In the genomic region with DNA sequence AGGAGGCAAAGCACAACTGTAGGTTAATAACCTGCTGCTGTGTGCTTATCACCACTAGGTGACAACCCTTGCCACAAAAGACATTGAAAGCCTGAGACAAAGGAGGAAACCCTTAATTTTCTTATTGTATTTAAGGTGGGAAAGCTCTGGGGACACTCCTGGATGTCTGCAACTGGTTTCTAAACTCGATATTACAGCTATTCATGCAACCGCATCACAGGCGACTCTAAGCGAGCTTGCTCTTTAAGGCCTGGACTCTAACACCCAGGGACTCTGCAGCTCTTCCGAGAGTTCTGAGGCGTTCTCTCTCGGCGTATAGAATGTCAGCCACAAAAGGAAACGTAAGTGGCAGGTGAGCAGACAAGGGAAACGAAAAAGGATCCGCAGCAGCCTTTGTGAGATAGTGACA, we compare ENCODE assay signal across 15 mouse cellular contexts.
DNase-seq lines count a peak whose midpoint lies in the region; ATAC-seq lines count a peak whose summit lies in the region.
"Had no signal": no experiment of that assay in that cellular context is flagged by ENCODE, and none has a peak within 500 bp of the region (broad histone marks: within the 10 kb centered on the region; RNA-seq: fewer than 3 reads in every experiment).

No protein-coding gene starts in this region.

- H3K9ac ChIP-seq in embryonic facial prominence, embryonic 11.5 days (replicated peaks; ENCODE audit: low read length) = 0 out of 2 replicates have a peak overlapping the region, but pooled peaks have one; percentile 8
- 0 out of 2 replicates have a peak overlapping the region, but pooled peaks have one; percentile 23 for H3K9ac ChIP-seq in hindbrain, embryonic 12.5 days
- H3K9ac ChIP-seq in hindbrain, embryonic 16.5 days (ENCODE audit: low read depth, low read length) = no peak overlapping the region
- no peak overlapping the region for H3K9ac ChIP-seq in forebrain, embryonic 13.5 days
- H3K9ac ChIP-seq in midbrain, embryonic 11.5 days (ENCODE audit: low read length) = no peak overlapping the region
- H3K9ac ChIP-seq: neural tube, embryonic 15.5 days had no signal

- no peaks in the 10 kb centered on the region for H3K4me1 ChIP-seq in embryonic facial prominence, embryonic 11.5 days (ENCODE audit: control insufficient read depth, insufficient read depth, low read length)
- 0 out of 2 replicates have a peak, but pooled peaks cover 2% of the 10 kb centered on the region for H3K4me1 ChIP-seq in embryonic facial prominence, embryonic 10.5 days
- H3K4me1 ChIP-seq in hindbrain, embryonic 12.5 days = peaks cover 8% of the 10 kb centered on the region
- H3K4me1 ChIP-seq in hindbrain, embryonic 16.5 days (ENCODE audit: control insufficient read depth, insufficient read depth, low read depth, low read length) = no peaks in the 10 kb centered on the region
- no peaks in the 10 kb centered on the region for H3K4me1 ChIP-seq in forebrain, embryonic 13.5 days
- peaks cover 2% of the 10 kb centered on the region; the same call in 1 of the 2 replicates for H3K4me1 ChIP-seq in midbrain, embryonic 11.5 days (ENCODE audit: control insufficient read depth, insufficient read depth, low read length)
- H3K4me1 ChIP-seq: neural tube, embryonic 15.5 days had no signal

- no peak overlapping the region for H3K4me3 ChIP-seq in embryonic facial prominence, embryonic 11.5 days (ENCODE audit: low read depth, low read length)
- H3K4me3 ChIP-seq in embryonic facial prominence, embryonic 10.5 days = no peak overlapping the region
- no peak overlapping the region for H3K4me3 ChIP-seq in hindbrain, embryonic 12.5 days
- no peak overlapping the region for H3K4me3 ChIP-seq in hindbrain, embryonic 16.5 days (ENCODE audit: low read length)
- H3K4me3 ChIP-seq in forebrain, embryonic 13.5 days = no peak overlapping the region
- H3K4me3 ChIP-seq in midbrain, embryonic 11.5 days (ENCODE audit: low read depth, low read length) = no peak overlapping the region
- H3K4me3 ChIP-seq: left cerebral cortex, adult 2 months; neural tube, embryonic 15.5 days had no signal

- peaks cover 2% of the 10 kb centered on the region for H3K36me3 ChIP-seq in embryonic facial prominence, embryonic 11.5 days (replicated peaks; ENCODE audit: control insufficient read depth, insufficient read depth, low read depth, low read length)
- H3K36me3 ChIP-seq in embryonic facial prominence, embryonic 10.5 days (replicated peaks) = peaks cover 17% of the 10 kb centered on the region
- H3K36me3 ChIP-seq in hindbrain, embryonic 12.5 days = peaks cover 26% of the 10 kb centered on the region
- peaks cover 8% of the 10 kb centered on the region for H3K36me3 ChIP-seq in hindbrain, embryonic 16.5 days (ENCODE audit: control insufficient read depth, insufficient read depth, low read length)
- peaks cover 28% of the 10 kb centered on the region; the same call in 1 of the 2 replicates for H3K36me3 ChIP-seq in forebrain, embryonic 13.5 days (ENCODE audit: poor library complexity, severe bottlenecking)
- 0 out of 2 replicates have a peak, but pooled peaks cover 3% of the 10 kb centered on the region for H3K36me3 ChIP-seq in midbrain, embryonic 11.5 days (ENCODE audit: control insufficient read depth, insufficient read depth, low read length)

- DNase-seq in embryonic facial prominence, embryonic 11.5 days (ENCODE audit: low spot score) = no peak
- DNase-seq in embryonic facial prominence, embryonic 10.5 days (ENCODE audit: low spot score) = no peak
- peak; percentile 75 for DNase-seq in midbrain, embryonic 11.5 days (ENCODE audit: low spot score, missing footprints)
- DNase-seq in thymus, postnatal 4 days = no peak
- DNase-seq in kidney, adult 11 months = no peak
- DNase-seq: adrenal gland, postnatal 14 days; cerebellum, adult 11 months; kidney, postnatal 14 days; lung, postnatal 10 days; right cerebral cortex, adult 18-20 months had no signal

- no peak overlapping the region for H3K4me2 ChIP-seq in embryonic facial prominence, embryonic 11.5 days (ENCODE audit: low read depth, low read length)
- no peak overlapping the region for H3K4me2 ChIP-seq in hindbrain, embryonic 12.5 days (replicated peaks)
- no peak overlapping the region for H3K4me2 ChIP-seq in hindbrain, embryonic 16.5 days (ENCODE audit: low read length)
- H3K4me2 ChIP-seq in forebrain, embryonic 13.5 days = no peak overlapping the region
- no peak overlapping the region for H3K4me2 ChIP-seq in midbrain, embryonic 11.5 days
- H3K4me2 ChIP-seq: neural tube, embryonic 15.5 days had no signal

- 71% methylated on average over 11 of the region's 11 CpGs for WGBS in embryonic facial prominence, embryonic 11.5 days
- WGBS in embryonic facial prominence, embryonic 10.5 days = 75% methylated on average over 11 of the region's 11 CpGs
- 67% methylated on average over 11 of the region's 11 CpGs for WGBS in hindbrain, embryonic 12.5 days
- WGBS in hindbrain, embryonic 16.5 days = 62% methylated on average over 11 of the region's 11 CpGs
- WGBS in forebrain, embryonic 13.5 days = 60% methylated on average over 11 of the region's 11 CpGs
- WGBS in midbrain, embryonic 11.5 days = 67% methylated on average over 11 of the region's 11 CpGs

- H3K27me3 ChIP-seq in embryonic facial prominence, embryonic 11.5 days (ENCODE audit: control insufficient read depth, insufficient read depth, low read length) = no peaks in the 10 kb centered on the region
- H3K27me3 ChIP-seq in embryonic facial prominence, embryonic 10.5 days (replicated peaks; ENCODE audit: low read depth, poor library complexity, severe bottlenecking) = no peaks in the 10 kb centered on the region
- no peaks in the 10 kb centered on the region for H3K27me3 ChIP-seq in hindbrain, embryonic 12.5 days
- no peaks in the 10 kb centered on the region for H3K27me3 ChIP-seq in hindbrain, embryonic 16.5 days (replicated peaks; ENCODE audit: control insufficient read depth, insufficient read depth, low read length)
- H3K27me3 ChIP-seq in forebrain, embryonic 13.5 days = no peaks in the 10 kb centered on the region
- no peaks in the 10 kb centered on the region for H3K27me3 ChIP-seq in midbrain, embryonic 11.5 days (ENCODE audit: control insufficient read depth, insufficient read depth, low read length)
- H3K27me3 ChIP-seq: neural tube, embryonic 15.5 days had no signal

- no peaks in the 10 kb centered on the region for H3K9me3 ChIP-seq in embryonic facial prominence, embryonic 11.5 days (replicated peaks; ENCODE audit: control insufficient read depth, low read length)
- H3K9me3 ChIP-seq in embryonic facial prominence, embryonic 10.5 days = no peaks in the 10 kb centered on the region
- no peaks in the 10 kb centered on the region for H3K9me3 ChIP-seq in hindbrain, embryonic 12.5 days (replicated peaks)
- no peaks in the 10 kb centered on the region for H3K9me3 ChIP-seq in hindbrain, embryonic 16.5 days (ENCODE audit: control insufficient read depth, low read length)
- no peaks in the 10 kb centered on the region for H3K9me3 ChIP-seq in forebrain, embryonic 13.5 days (replicated peaks)
- no peaks in the 10 kb centered on the region for H3K9me3 ChIP-seq in midbrain, embryonic 11.5 days (ENCODE audit: control insufficient read depth, low read length)
- H3K9me3 ChIP-seq: neural tube, embryonic 15.5 days had no signal

- ATAC-seq in embryonic facial prominence, embryonic 11.5 days (replicated peaks; ENCODE audit: insufficient number of reproducible peaks, low FRiP score, low TSS enrichment, low read depth) = no peak
- ATAC-seq in hindbrain, embryonic 12.5 days (ENCODE audit: low FRiP score) = no peak
- no peak for ATAC-seq in hindbrain, embryonic 16.5 days
- ATAC-seq in forebrain, embryonic 13.5 days = no peak
- no peak for ATAC-seq in midbrain, embryonic 11.5 days (ENCODE audit: low FRiP score)

- H3K27ac ChIP-seq in embryonic facial prominence, embryonic 11.5 days (replicated peaks; ENCODE audit: low read depth, low read length) = no peak overlapping the region
- H3K27ac ChIP-seq in embryonic facial prominence, embryonic 10.5 days (replicated peaks) = no peak overlapping the region
- peak overlapping the region; percentile 58; the same call in 1 of the 2 replicates for H3K27ac ChIP-seq in hindbrain, embryonic 12.5 days
- no peak overlapping the region for H3K27ac ChIP-seq in hindbrain, embryonic 16.5 days (ENCODE audit: low read depth, low read length)
- H3K27ac ChIP-seq in forebrain, embryonic 13.5 days = peak overlapping the region; percentile 6; the same call in 1 of the 2 replicates
- H3K27ac ChIP-seq in midbrain, embryonic 11.5 days (ENCODE audit: low read depth, low read length) = no peak overlapping the region
- H3K27ac ChIP-seq: left cerebral cortex, adult 2 months; neural tube, embryonic 15.5 days had no signal

Comparison
In these comparisons a context has a peak if more than half of its experiments do, and no peak if none do; other contexts are left out.
1. H3K27ac ChIP-seq: peak in hindbrain, embryonic 12.5 days (single experiment) and forebrain, embryonic 13.5 days (single experiment); none in embryonic facial prominence, embryonic 11.5 days (single experiment), embryonic facial prominence, embryonic 10.5 days (single experiment), hindbrain, embryonic 16.5 days (single experiment) and midbrain, embryonic 11.5 days (single experiment).
2. H3K9ac ChIP-seq: peak in embryonic facial prominence, embryonic 11.5 days (single experiment) and hindbrain, embryonic 12.5 days (single experiment); none in hindbrain, embryonic 16.5 days (single experiment), forebrain, embryonic 13.5 days (single experiment) and midbrain, embryonic 11.5 days (single experiment).